Mouse (Mus musculus) Patski (cell line): Measurements from ENCODE around the gene AL732309.1. TPM values are rescaled to one million over a fixed set of nuclear protein-coding genes. Genes with fewer than 3 reads are reported as not detected.
"Not testable (repeated sequence)": the region's sequence is repeated elsewhere in the genome, so short reads cannot be mapped to it uniquely, and the experiment has no call there.

Experiments
- ATAC-seq: fragments of 100-300 bp; one replicate; pipeline ENCODE4 v1.8.0; 2021
- CTCF ChIA-PET: fragments of 350-600 bp; sonication (Branson Sonifier 250); formaldehyde crosslinking; loops from one replicate; lab custom pipeline; 2022; ENCODE audit warnings: inconsistent platforms; lab: Charles Lee
- POLR2A ChIA-PET: fragments of 350-600 bp; sonication (Branson Sonifier 250); formaldehyde crosslinking; loops from one replicate; lab custom pipeline; 2022; ENCODE audit warnings: antibody characterized with exemption, inconsistent platforms; lab: Charles Lee
- DNase-seq: peaks from one replicate; pipeline ENCODE4 v3.0.0-alpha.2; 2011; ENCODE audit warnings: low read depth, low spot score
- H3K27me3 ChIP-seq: fragments of 371-371 bp; one replicate; pipeline ENCODE4 v1.5.1; 2021
- CTCF ChIP-seq: fragments of 100-300 bp; IDR thresholded peaks from one replicate; pipeline ENCODE4 v1.5.1; 2021
- in situ Hi-C: fragments of 300-500 bp; cut with MboI; formaldehyde crosslinking; loops from 3 replicates; pipeline ENCODE4 v1.11.1; 2018; ENCODE audit warnings: low pct_unique_long_range_greater_than_20kb, mixed read lengths
- polyA plus RNA-seq: library from polyadenylated mRNA; unstranded; gene quantifications from one replicate; pipeline ENCODE4 v1.2.3, GENCODE M21; 2021

Gene AL732309.1
- polyA plus RNA-seq, 1 experiment from 2014 or later = 5.0 TPM

DNA sequence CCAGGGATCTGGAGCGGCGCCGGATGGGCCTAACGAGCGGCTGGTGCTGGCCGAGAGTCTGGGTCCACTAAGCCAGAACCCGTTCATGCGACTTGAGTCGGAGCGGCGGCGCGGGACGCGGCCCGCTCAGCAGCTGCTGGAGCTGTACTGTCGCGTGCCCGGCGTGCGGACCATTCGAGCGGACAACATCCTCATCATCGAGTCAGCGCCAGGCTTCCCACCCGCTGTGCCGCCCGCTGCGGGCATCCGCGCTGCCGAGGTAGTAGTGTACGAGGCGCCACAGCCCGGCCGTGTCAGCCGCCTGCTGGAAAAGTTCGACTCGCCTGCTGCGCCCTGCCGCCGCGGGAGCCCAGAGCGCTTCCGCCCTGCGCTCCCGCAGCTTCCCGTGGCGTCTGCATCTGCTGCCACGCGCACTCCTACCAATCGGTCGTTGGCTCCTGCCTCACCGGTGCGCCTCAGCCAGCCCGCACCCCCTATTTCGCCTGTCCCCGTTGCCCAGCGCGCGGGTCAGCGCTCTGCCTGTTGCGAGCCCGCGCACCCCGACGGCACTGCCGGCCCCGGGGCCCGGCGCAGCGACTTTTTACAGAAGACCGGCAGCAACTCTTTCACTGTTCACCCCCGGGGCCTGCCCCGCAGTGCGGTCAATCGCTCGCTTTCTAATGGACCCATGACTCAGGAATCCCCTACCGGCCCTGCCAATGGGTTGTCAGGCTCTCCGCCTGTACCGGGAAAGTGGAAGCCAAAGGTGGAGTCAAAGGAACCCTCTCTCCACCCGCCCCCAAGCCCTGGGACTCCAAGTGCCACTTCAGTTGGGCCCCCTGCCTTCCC, 16.3 kb upstream of the AL732309.1 start:
- ATAC-seq (peak; percentile 15), DNase-seq (no peak)
- CTCF ChIA-PET = no interaction called here
- no peak for TF ChIP-seq CTCF
- POLR2A ChIA-PET = interaction anchor here (1.7 to 4.3 kb wide), 2 partner anchors 9 to 19 kb away, joined by 3 to 34 read pairs; partner anchors contain the start of genes Anapc2 and Ssna1
- no peaks in the 10 kb centered on the region for H3K27me3 ChIP-seq
- in situ Hi-C loops = no loop called here

DNA sequence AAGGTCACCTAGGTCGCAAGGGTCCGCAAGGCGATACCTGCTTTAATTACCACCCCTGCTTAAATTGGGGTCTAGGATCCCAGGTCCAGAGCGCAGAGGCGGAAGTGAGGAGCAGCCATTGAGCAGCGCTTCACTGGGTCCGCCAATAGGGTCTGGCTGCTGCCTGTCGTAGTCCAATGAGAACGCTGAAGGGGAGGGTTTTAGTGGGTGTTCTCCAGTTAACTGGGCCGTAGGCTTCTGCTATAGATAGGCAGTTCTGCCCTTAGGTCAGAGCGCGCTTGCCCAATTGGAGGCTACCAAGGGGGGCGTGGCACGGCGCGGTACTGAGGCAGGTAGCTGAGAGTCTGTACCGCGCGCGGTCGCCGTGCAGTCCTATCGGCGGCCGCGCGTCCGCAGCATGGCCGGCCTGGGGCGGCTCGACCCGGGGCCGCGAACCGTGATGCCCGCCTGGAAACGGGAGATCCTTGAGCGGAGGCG, 15.7 kb upstream of the AL732309.1 start, which contains the start of gene Tprn:
Gene Tprn (plus strand): TSS at position 328 of the 477 bp plus-strand sequence.
- ChIA-PET CTCF (no interaction called here), POLR2A (interaction anchor here (1.7 to 4.3 kb wide), 2 partner anchors 10 to 20 kb away, joined by 3 to 34 read pairs; partner anchors contain the start of genes Anapc2 and Ssna1)
- ATAC-seq (peak; percentile 96), DNase-seq (peak; percentile 83)
- no peak for TF ChIP-seq CTCF
- in situ Hi-C loops = no loop called here
- H3K27me3 ChIP-seq = no peaks in the 10 kb centered on the region

DNA sequence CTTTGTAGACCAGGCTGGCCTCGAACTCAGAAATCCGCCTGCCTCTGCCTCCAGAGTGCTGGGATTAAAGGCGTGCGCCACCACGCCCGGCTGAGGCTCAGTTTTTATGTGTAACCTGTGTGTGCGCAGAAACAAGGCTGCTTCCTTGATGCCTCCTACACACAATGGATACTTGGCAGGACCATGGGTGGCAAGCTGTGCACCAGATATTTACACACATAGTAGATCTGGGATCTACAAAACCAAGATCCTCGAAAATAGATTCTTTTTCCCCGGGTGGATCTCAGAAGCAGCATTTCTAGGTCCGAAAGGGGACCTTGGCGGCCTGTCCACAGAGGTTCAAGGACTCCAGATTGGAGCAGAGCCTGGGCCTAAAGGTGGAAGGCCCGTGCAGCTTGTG, 15.2 kb upstream of the AL732309.1 start:
- DNase-seq = no peak
- ChIA-PET CTCF (no interaction called here), POLR2A (interaction anchor here (1.7 to 4.3 kb wide), 2 partner anchors 10 to 20 kb away, joined by 3 to 34 read pairs; partner anchors contain the start of genes Anapc2 and Ssna1)
- TF ChIP-seq CTCF = no peak
- no peak for ATAC-seq
- H3K27me3 ChIP-seq = no peaks in the 10 kb centered on the region
- in situ Hi-C loops = no loop called here

DNA sequence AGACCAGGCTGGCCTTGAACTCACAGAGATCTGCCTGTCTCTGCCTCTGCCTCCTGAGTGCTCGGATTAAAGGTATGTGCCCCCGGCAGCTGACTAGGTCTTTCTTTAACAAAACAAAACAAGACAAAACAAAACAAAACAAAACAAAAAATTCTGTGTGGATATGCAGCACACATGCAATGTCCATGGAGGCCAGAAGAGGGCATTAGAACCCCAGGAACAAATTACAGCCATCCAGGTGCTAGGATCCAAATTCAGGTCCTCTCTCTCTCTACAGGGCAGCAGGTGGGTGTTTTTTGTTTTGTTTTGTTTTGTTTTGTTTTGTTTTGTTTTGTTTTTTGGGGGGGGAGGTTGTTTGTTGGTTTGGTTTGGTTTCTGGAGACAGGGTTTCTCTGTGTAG, 12.2 kb upstream of the AL732309.1 start:
- POLR2A ChIA-PET = no interaction called here
- DNase-seq (no peak), ATAC-seq (no peak)
- CTCF ChIA-PET = interaction anchor here (0.9 to 1.5 kb wide), 4 partner anchors 13 to 31 kb away, joined by 3 to 6 read pairs (median 4); partner anchors contain the start of genes Anapc2 and Ssna1
- TF ChIP-seq CTCF = no peak
- in situ Hi-C loops = no loop called here
- H3K27me3 ChIP-seq = no peaks in the 10 kb centered on the region

DNA sequence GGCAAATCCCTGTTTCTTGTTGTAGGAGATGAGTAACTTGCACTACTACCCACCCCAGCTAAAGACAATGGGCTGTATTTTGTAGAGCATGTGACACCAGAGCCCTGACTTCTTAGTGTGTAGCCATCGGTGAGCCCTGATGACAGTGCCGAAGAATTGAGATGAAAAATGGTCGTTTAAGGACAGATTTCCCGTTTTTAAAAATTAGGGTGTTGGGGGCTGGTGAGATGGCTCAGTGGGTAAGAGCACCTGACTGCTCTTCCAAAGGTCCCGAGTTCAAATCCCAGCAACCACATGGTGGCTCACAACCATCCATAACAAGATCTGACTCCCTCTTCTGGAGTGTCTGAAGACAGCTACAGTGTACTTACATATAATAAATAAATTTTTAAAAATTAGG, 10.6 kb upstream of the AL732309.1 start:
- ATAC-seq = not testable (repeated sequence)
- CTCF ChIA-PET = interaction anchor here (7.1 kb wide), 1 partner anchor 29 kb away, joined by 34 read pairs; no protein-coding TSS in a partner anchor

DNA sequence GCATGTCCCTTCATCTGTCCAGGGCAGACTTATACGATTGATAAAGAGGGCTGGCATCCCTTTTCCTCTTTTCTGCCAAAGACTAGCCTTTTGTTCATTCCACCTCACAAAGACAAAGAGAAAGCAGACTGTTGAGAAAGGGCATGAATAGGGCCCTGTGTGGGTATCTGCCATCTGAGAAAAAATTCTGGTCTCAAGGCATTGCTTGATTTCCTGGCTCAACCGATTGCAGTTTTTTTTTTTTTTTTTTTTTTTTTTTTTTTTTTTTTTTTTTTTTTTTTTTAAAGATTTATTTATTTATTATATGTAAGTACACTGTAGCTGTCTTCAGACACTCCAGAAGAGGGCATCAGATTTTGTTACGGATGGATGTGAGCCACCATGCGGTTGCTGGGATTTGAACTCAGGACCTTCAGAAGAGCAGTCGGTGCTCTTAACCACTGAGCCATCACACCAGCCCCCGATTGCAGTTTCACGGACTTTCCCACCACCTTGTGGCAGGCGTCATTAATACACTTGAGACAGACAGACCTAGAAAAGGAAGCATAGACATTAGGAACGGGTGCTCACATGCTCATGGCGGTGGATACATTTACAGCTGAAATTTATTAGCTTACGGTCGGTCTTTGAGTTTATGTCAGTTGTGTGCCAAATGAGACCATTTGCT, 9.9 kb upstream of the AL732309.1 start:
- ChIA-PET POLR2A (interaction anchor here (1.2 to 4.5 kb wide), 5 partner anchors 8 to 156 kb away, joined by 3 to 20 read pairs (median 8); partner anchors contain the start of genes Anapc2 and Ssna1), CTCF (interaction anchor here (1.0 to 7.1 kb wide), 4 partner anchors 11 to 28 kb away, joined by 3 to 34 read pairs (median 4); partner anchors contain the start of genes Anapc2 and Ssna1)
- DNase-seq, in situ Hi-C loops, ATAC-seq, H3K27me3 ChIP-seq: not testable (repeated sequence)

More for the DNA sequence above, 10.6 kb upstream of the AL732309.1 start:
- in situ Hi-C loops, DNase-seq, H3K27me3 ChIP-seq: not testable (repeated sequence)
- POLR2A ChIA-PET = interaction anchor here (1.2 to 4.5 kb wide), 3 partner anchors 10 to 31 kb away, joined by 3 to 20 read pairs (median 8); partner anchors contain the start of genes Anapc2 and Ssna1

DNA sequence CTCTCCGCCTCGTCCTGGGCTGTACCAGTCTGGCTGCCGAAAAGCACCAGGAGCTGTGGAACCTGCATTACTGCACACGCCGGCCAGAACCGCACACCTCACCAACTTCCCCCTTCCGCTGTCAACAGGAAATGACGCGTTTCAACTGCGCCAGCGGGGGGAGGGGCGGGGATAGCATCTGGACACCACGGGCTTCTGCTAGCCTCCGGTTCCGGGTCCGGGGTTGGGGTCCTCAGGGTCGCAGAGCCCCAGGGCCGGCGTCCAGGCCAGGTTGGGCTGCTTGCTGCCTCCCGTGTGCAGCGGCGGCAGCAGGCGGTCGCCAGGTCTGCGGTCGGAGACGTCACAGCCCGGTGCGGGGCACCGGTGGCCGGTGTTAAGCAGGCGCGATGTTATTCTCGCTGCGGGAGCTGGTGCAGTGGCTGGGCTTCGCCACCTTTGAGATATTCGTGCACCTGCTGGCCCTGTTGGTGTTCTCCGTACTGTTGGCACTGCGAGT, 8.7 kb upstream of the AL732309.1 start, which contains the start of gene Tmem203:
Gene Tmem203 (plus strand): TSS at position 156 of the 496 bp plus-strand sequence.
- ATAC-seq (peak; percentile 72), DNase-seq (no peak)

DNA sequence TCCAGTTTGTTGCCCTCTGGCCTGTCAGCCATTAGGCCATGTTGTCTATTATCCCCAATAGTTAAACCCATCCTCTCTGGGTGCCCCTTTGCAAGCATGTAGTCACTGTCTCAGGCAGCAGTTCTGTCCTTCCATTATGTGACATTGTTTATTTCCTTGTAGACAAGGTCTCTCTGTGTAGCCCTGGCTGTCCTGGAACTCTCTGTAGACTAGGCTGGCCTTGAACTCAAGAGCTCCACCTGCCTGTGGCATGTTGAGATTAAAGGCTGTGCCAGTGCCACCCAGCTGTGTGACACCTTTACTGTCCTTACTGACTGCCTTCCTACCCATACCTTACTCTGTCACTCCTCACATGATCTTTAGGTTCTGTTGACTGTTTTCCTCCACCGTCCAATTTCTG, 5.7 kb upstream of the AL732309.1 start:
- DNase-seq (no peak), ATAC-seq (no peak)
- POLR2A ChIA-PET = interaction anchor here (1.6 kb wide), 1 partner anchor 16 kb away, joined by 3 read pairs; the partner anchor contains the start of gene Rnf224
- H3K27me3 ChIP-seq = no peaks in the 10 kb centered on the region
- CTCF ChIA-PET = interaction anchor here (7.1 kb wide), 1 partner anchor 24 kb away, joined by 34 read pairs; no protein-coding TSS in a partner anchor
- no peak for TF ChIP-seq CTCF
- in situ Hi-C loops = no loop called here

More for the DNA sequence above, 8.7 kb upstream of the AL732309.1 start, which contains the start of gene Tmem203:
- H3K27me3 ChIP-seq = no peaks in the 10 kb centered on the region
- in situ Hi-C loops = no loop called here
- no peak for TF ChIP-seq CTCF
- CTCF ChIA-PET = interaction anchor here (1.0 to 7.1 kb wide), 4 partner anchors 12 to 27 kb away, joined by 3 to 34 read pairs (median 4); partner anchors contain the start of genes Anapc2 and Ssna1
- POLR2A ChIA-PET = interaction anchor here (1.9 to 4.5 kb wide), 3 partner anchors 10 to 15 kb away, joined by 8 to 20 read pairs (median 8); partner anchors contain the start of genes Anapc2 and Ssna1

DNA sequence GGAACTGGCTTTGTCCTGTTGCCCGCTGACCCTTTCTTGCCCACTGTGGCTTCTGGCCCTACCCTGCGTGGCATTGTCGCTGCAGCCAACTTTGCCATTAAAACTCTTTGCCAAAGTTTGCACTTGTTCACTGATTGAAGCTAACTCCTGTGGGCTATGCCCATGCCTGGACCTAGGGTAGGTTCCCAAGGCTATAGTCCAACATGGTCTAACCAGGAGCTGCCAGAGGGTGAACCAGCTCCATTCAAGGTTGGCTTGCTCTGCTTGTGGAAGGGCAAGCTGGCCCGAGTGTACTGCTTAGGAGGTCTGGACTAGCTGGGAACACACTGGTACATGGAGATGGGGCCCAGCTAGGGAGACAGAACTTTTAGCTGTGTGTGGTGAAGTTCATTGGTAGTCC, 2.5 kb downstream of the AL732309.1 start:
- ATAC-seq (no peak), DNase-seq (no peak)
- no peak for TF ChIP-seq CTCF
- H3K27me3 ChIP-seq = peaks cover 11% of the 10 kb centered on the region
- ChIA-PET POLR2A (no interaction called here), CTCF (interaction anchor here (1.0 to 5.8 kb wide), 2 partner anchors 15 to 23 kb away, joined by 3 to 29 read pairs; no protein-coding TSS in a partner anchor)
- in situ Hi-C loops = no loop called here
